Mouse (Mus musculus) E14TG2a.4 (cell line): ENCODE data around the gene Ltbr.

Experiments used
- H3K27me3 ChIP-seq: 2 replicates; pipeline ENCODE4 v1.6.1; 2014; ENCODE audit warnings: low read length, control low read depth; ENCODE audit not compliant: insufficient read depth
- H3K36me3 ChIP-seq: 2 replicates; pipeline ENCODE4 v1.6.1; 2014; ENCODE audit warnings: low read length, control low read depth; ENCODE audit not compliant: insufficient read depth
- H3K4me1 ChIP-seq: replicated peaks from 2 replicates; pipeline ENCODE4 v1.6.1; 2014; ENCODE audit warnings: low read depth, low read length, control low read depth
- H3K4me3 ChIP-seq: replicated peaks from 2 replicates; pipeline ENCODE4 v1.5.1; 2014; ENCODE audit warnings: mild to moderate bottlenecking, low read length
- H3K9me3 ChIP-seq: 2 replicates; pipeline ENCODE4 v1.6.1; 2014; ENCODE audit warnings: low read length, control low read depth
- CTCF ChIP-seq: conservative IDR thresholded peaks from 2 replicates; pipeline ENCODE4 v1.5.1; 2014; ENCODE audit warnings: low read length
- NANOG ChIP-seq: IDR thresholded peaks from 2 replicates; pipeline ENCODE4 v1.6.1; 2014; ENCODE audit warnings: borderline replicate concordance, low read length, mixed read lengths
- POU5F1 ChIP-seq: IDR thresholded peaks from 2 replicates; pipeline ENCODE4 v1.6.1; 2014; ENCODE audit warnings: low read length, borderline replicate concordance

The Ltbr gene

GRCm38 (mm10) chr6:125354352-125355151 is 40.9 kb upstream of the Ltbr start:
- Histone ChIP-seq H3K27me3 (peaks cover 76% of the 10 kb centered on the region), H3K4me3 (peak overlapping the region; percentile 50), H3K4me1 (peaks cover 86% of the 10 kb centered on the region), H3K9me3 (peaks cover 21% of the 10 kb centered on the region), H3K36me3 (no peaks in the 10 kb centered on the region)
- TF ChIP-seq POU5F1 (no peak), CTCF (no peak), NANOG (no peak)

- Histone ChIP-seq H3K36me3 (no peaks in the 10 kb centered on the region), H3K27me3 (peaks cover 78% of the 10 kb centered on the region), H3K9me3 (peaks cover 20% of the 10 kb centered on the region), H3K4me1 (peaks cover 86% of the 10 kb centered on the region), H3K4me3 (no peak overlapping the region)
- TF ChIP-seq NANOG (no peak), POU5F1 (no peak), CTCF (no peak)
Observed at GRCm38 (mm10) chr6:125353655-125354054, 40.0 kb upstream of the Ltbr start.

GRCm38 (mm10) chr6:125353221-125353620 is 39.5 kb upstream of the Ltbr start:
- Histone ChIP-seq H3K4me3 (no peak overlapping the region), H3K36me3 (no peaks in the 10 kb centered on the region), H3K27me3 (peaks cover 78% of the 10 kb centered on the region), H3K9me3 (peaks cover 16% of the 10 kb centered on the region), H3K4me1 (peaks cover 86% of the 10 kb centered on the region)
- TF ChIP-seq CTCF (no peak), POU5F1 (no peak)

- H3K9me3 ChIP-seq, result peaks cover 16% of the 10 kb centered on the region
- peaks cover 76% of the 10 kb centered on the region for H3K27me3 ChIP-seq
- peaks cover 85% of the 10 kb centered on the region for H3K4me1 ChIP-seq
- TF ChIP-seq CTCF, result no peak
- no peak for TF ChIP-seq NANOG
- H3K4me3 ChIP-seq, result no peak overlapping the region
- no peaks in the 10 kb centered on the region for H3K36me3 ChIP-seq
Observed at GRCm38 (mm10) chr6:125352811-125353210, 39.1 kb upstream of the Ltbr start.

GRCm38 (mm10) chr6:125352046-125352384 is 38.3 kb upstream of the Ltbr start:
- H3K36me3 ChIP-seq, result no peaks in the 10 kb centered on the region
- TF ChIP-seq NANOG, result no peak
- TF ChIP-seq POU5F1, result no peak
- no peak for TF ChIP-seq CTCF
- H3K9me3 ChIP-seq, result peaks cover 16% of the 10 kb centered on the region
- peaks cover 70% of the 10 kb centered on the region for H3K27me3 ChIP-seq
- peaks cover 79% of the 10 kb centered on the region for H3K4me1 ChIP-seq
- no peak overlapping the region for H3K4me3 ChIP-seq

- H3K36me3 ChIP-seq, result no peaks in the 10 kb centered on the region
- peaks cover 69% of the 10 kb centered on the region for H3K27me3 ChIP-seq
- TF ChIP-seq NANOG (no peak), CTCF (no peak)
Observed at GRCm38 (mm10) chr6:125351368-125352045, 37.8 kb upstream of the Ltbr start.

GRCm38 (mm10) chr6:125350995-125351324 is 37.3 kb upstream of the Ltbr start:
- Histone ChIP-seq H3K4me1 (peaks cover 70% of the 10 kb centered on the region), H3K27me3 (peaks cover 63% of the 10 kb centered on the region), H3K36me3 (no peaks in the 10 kb centered on the region), H3K4me3 (no peak overlapping the region), H3K9me3 (peaks cover 16% of the 10 kb centered on the region)
- TF ChIP-seq NANOG, result no peak
- no peak for TF ChIP-seq POU5F1
- TF ChIP-seq CTCF, result no peak

More at GRCm38 (mm10) chr6:125351368-125352045, 37.8 kb upstream of the Ltbr start:
- peaks cover 75% of the 10 kb centered on the region for H3K4me1 ChIP-seq
- H3K9me3 ChIP-seq, result peaks cover 16% of the 10 kb centered on the region
- H3K4me3 ChIP-seq, result no peak overlapping the region

GRCm38 (mm10) chr6:125350231-125350994 is 36.7 kb upstream of the Ltbr start:
- H3K4me1 ChIP-seq, result peaks cover 67% of the 10 kb centered on the region
- H3K9me3 ChIP-seq, result peaks cover 16% of the 10 kb centered on the region
- H3K36me3 ChIP-seq, result no peaks in the 10 kb centered on the region
- H3K27me3 ChIP-seq, result peaks cover 58% of the 10 kb centered on the region
- H3K4me3 ChIP-seq, result peak overlapping the region; percentile 70
- TF ChIP-seq POU5F1 (no peak), CTCF (no peak), NANOG (no peak)
